Mouse (Mus musculus) heart, postnatal 0 days (tissue): ENCODE data around the gene Gphn. TPM values are rescaled to one million over a fixed set of nuclear protein-coding genes. Genes with fewer than 3 reads are reported as not detected.

ENCODE experiments used
- ATAC-seq: fragments of 200-750 bp; cut with Nextera tagmentation; 2 replicates; pipeline ENCODE4 v1.8.0; 2017; ENCODE audit warnings: low read depth, moderate number of reproducible peaks, moderate library complexity; ENCODE audit not compliant: insufficient read depth
- DNase-seq: peaks from one replicate; pipeline ENCODE4 v3.0.0-alpha.2; 2016; ENCODE audit warnings: low spot score
- H3K27ac ChIP-seq: fragments of 300-500 bp; sonication (generic); 2 replicates; pipeline ENCODE4 v1.5.1; 2014; ENCODE audit warnings: low read depth, mild to moderate bottlenecking
- H3K27me3 ChIP-seq: fragments of 300-500 bp; sonication (generic); 2 replicates; pipeline ENCODE4 v1.6.1; 2014; ENCODE audit warnings: low read length, mixed read lengths; ENCODE audit not compliant: control insufficient read depth, insufficient read depth
- H3K36me3 ChIP-seq: fragments of 300-500 bp; sonication (generic); replicated peaks from 2 replicates; pipeline ENCODE4 v1.6.1; 2014; ENCODE audit warnings: low read length, mixed read lengths; ENCODE audit not compliant: control insufficient read depth, insufficient read depth
- H3K4me1 ChIP-seq: fragments of 300-500 bp; sonication (generic); 2 replicates; pipeline ENCODE4 v1.6.1; 2014; ENCODE audit warnings: antibody characterized with exemption; ENCODE audit not compliant: control insufficient read depth, insufficient read depth
- H3K4me2 ChIP-seq: fragments of 300-500 bp; sonication (generic); 2 replicates; pipeline ENCODE4 v1.6.1; 2014; ENCODE audit warnings: low read depth, mild to moderate bottlenecking, low read length, moderate library complexity
- H3K4me3 ChIP-seq: fragments of 300-500 bp; sonication (generic); 2 replicates; pipeline ENCODE4 v1.5.1; 2014; ENCODE audit warnings: low read depth, low read length
- H3K9ac ChIP-seq: fragments of 300-500 bp; sonication (generic); replicated peaks from 2 replicates; pipeline ENCODE4 v1.6.1; 2014; ENCODE audit warnings: low read depth, low read length, mixed read lengths
- H3K9me3 ChIP-seq: fragments of 300-500 bp; sonication (generic); replicated peaks from 2 replicates; pipeline ENCODE4 v1.6.1; 2016; ENCODE audit warnings: low read length; ENCODE audit not compliant: control insufficient read depth
- CTCF ChIP-seq: IDR thresholded peaks from 2 replicates; pipeline ENCODE4 v1.5.1; 2016; ENCODE audit warnings: antibody characterized with exemption, control low read depth, low read depth
- EP300 ChIP-seq: IDR thresholded peaks from 2 replicates; pipeline ENCODE4 v1.6.1; 2016; ENCODE audit warnings: antibody characterized with exemption, low read depth
- WGBS: fragments of 180-500 bp; shearing (Covaris S2); extraction: QIAGEN DNeasy Blood & Tissue Kit; methylation state at CpG from one replicate; pipeline ENCODE4 v1.1.7; 2014; 5-methylcytosine and 5-hydroxymethylcytosine counted together
- polyA plus RNA-seq: library from polyadenylated mRNA; unstranded; fragments of >200 nt; fragmentation: Nextera tagmentation; extraction: Ambion mirVana; gene quantifications from 2 replicates; pipeline ENCODE4 v1.2.1, GENCODE M21; 2015
- total RNA-seq: library from RNA; depleted of rRNA; stranded (reverse); fragments of >200 nt; gene quantifications from 2 replicates; pipeline ENCODE4 v1.2.3, GENCODE M21; 2014; ENCODE audit warnings: low replicate concordance

Gene Gphn
- total and polyA plus RNA-seq, 2 experiments from 2014 or later, result 12.4 to 15.2 TPM

DNA sequence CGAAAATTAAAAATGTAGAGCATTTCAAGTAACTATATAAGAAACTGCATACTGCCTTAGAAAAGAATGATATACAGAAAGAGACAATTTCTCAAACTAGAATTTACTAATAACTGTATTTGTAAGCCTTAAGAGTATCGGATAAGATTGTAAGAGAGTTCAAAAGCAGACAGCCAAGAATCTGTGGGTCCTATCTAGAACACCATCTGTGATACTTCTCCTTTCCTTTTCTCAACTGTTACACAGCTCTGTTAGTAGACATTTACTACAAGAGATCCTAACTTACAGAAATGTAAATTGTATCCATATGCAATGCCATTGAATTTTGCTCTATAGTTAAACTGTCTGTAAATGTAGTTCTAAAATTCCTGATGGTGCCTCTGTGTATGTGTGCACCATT lies 324.7 kb downstream of the Gphn start:
- DNase-seq, result no peak
- no peak overlapping the region for H3K27ac ChIP-seq
- WGBS, result 92% methylated on average over 2 of the region's 2 CpGs

GRCm38 (mm10) chr12:78631816-78632215 lies 405.6 kb downstream of the Gphn start:
- WGBS, result 78% methylated on average over 2 of the region's 2 CpGs
- ATAC-seq, result no peak
- TF ChIP-seq EP300 (no peak), CTCF (no peak)

More for the DNA sequence above, 324.7 kb downstream of the Gphn start:
- H3K4me1 ChIP-seq, result no peaks in the 10 kb centered on the region
- H3K27me3 ChIP-seq, result no peaks in the 10 kb centered on the region
- no peak overlapping the region for H3K9ac ChIP-seq
- ATAC-seq, result no peak
- TF ChIP-seq EP300 (no peak), CTCF (no peak)
- H3K4me3 ChIP-seq, result no peak overlapping the region
- no peaks in the 10 kb centered on the region for H3K36me3 ChIP-seq
- H3K9me3 ChIP-seq, result no peaks in the 10 kb centered on the region
- no peak overlapping the region for H3K4me2 ChIP-seq

GRCm38 (mm10) chr12:78639466-78639865 lies 413.3 kb downstream of the Gphn start:
- H3K9me3 ChIP-seq, result no peaks in the 10 kb centered on the region
- no peak overlapping the region for H3K4me2 ChIP-seq
- TF ChIP-seq CTCF (no peak), EP300 (no peak)
- no peaks in the 10 kb centered on the region for H3K27me3 ChIP-seq
- no peak overlapping the region for H3K4me3 ChIP-seq
- DNase-seq, result no peak
- H3K9ac ChIP-seq, result no peak overlapping the region
- H3K27ac ChIP-seq, result peak overlapping the region; percentile 73; the same call in 1 of the 2 replicates
- no peaks in the 10 kb centered on the region for H3K36me3 ChIP-seq
- H3K4me1 ChIP-seq, result peaks cover 12% of the 10 kb centered on the region
- no peak for ATAC-seq
- WGBS, result 4% methylated on average over 1 of the region's 1 CpGs

More at GRCm38 (mm10) chr12:78631816-78632215, 405.6 kb downstream of the Gphn start:
- Histone ChIP-seq H3K9ac (no peak overlapping the region), H3K27ac (no peak overlapping the region), H3K36me3 (peaks cover 5% of the 10 kb centered on the region; the same call in 1 of the 2 replicates), H3K4me3 (no peak overlapping the region), H3K27me3 (no peaks in the 10 kb centered on the region), H3K9me3 (no peaks in the 10 kb centered on the region), H3K4me1 (no peaks in the 10 kb centered on the region), H3K4me2 (no peak overlapping the region)
- DNase-seq, result no peak

DNA sequence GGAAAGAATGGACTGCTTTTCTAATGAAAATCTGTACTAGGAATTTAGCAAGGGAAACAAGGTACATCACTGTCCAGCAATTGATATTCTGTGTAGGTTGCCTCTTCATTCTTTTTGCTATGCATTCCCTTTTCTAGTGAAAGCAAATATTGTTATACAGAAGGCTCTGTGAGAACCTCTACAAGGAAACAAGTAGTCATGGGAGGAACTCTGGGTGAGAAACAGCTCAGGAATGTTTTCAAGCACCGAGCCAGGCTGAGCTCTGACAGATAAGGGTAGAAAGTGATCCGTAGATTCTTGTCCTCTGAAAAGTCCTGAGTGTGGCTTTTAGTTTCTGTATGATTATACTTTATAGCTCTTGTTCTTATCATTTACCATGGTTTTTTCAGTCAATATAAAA lies 413.9 kb downstream of the Gphn start:
- Histone ChIP-seq H3K9me3 (no peaks in the 10 kb centered on the region), H3K4me2 (no peak overlapping the region), H3K4me3 (no peak overlapping the region), H3K27ac (peak overlapping the region; percentile 73), H3K9ac (no peak overlapping the region), H3K36me3 (no peaks in the 10 kb centered on the region), H3K27me3 (no peaks in the 10 kb centered on the region), H3K4me1 (peaks cover 12% of the 10 kb centered on the region)
- ATAC-seq (no peak), DNase-seq (peak; percentile 35)
- 7% methylated on average over 2 of the region's 2 CpGs for WGBS
- TF ChIP-seq EP300 (no peak), CTCF (no peak)

DNA sequence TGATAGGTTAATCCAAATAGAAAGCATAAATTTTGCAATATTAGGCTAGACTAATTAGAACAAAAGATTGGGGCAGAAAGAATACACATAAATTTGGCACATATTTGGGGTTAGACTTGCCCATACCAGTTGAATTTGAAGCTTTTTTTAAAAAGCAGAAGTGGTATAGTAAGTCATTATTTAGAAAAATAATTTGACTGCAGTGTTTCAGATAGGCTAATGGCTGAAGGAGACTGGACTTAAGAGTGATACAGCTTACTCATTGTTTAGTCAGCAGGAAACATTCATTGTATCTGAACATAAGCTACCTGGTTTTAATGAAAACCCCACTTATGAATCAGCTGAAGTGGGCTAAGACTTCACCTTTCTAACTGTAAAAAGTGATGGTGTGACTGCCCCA lies 415.0 kb downstream of the Gphn start:
- Histone ChIP-seq H3K36me3 (no peaks in the 10 kb centered on the region), H3K9me3 (no peaks in the 10 kb centered on the region), H3K4me1 (peaks cover 12% of the 10 kb centered on the region), H3K4me3 (no peak overlapping the region), H3K27me3 (no peaks in the 10 kb centered on the region), H3K27ac (no peak overlapping the region), H3K4me2 (no peak overlapping the region), H3K9ac (no peak overlapping the region)
- DNase-seq (no peak), ATAC-seq (no peak)
- TF ChIP-seq EP300, result no peak

GRCm38 (mm10) chr12:78643691-78644090 lies 417.5 kb downstream of the Gphn start:
- Histone ChIP-seq H3K4me1 (peaks cover 12% of the 10 kb centered on the region), H3K9ac (no peak overlapping the region), H3K9me3 (no peaks in the 10 kb centered on the region), H3K4me3 (no peak overlapping the region), H3K27me3 (no peaks in the 10 kb centered on the region), H3K36me3 (no peaks in the 10 kb centered on the region), H3K4me2 (no peak overlapping the region), H3K27ac (no peak overlapping the region)
- TF ChIP-seq CTCF (no peak), EP300 (no peak)
- DNase-seq (no peak), ATAC-seq (no peak)
- WGBS, result 85% methylated on average over 2 of the region's 2 CpGs
